Comparison of ENCODE assay signal across 27 mouse cellular contexts in the genomic region with DNA sequence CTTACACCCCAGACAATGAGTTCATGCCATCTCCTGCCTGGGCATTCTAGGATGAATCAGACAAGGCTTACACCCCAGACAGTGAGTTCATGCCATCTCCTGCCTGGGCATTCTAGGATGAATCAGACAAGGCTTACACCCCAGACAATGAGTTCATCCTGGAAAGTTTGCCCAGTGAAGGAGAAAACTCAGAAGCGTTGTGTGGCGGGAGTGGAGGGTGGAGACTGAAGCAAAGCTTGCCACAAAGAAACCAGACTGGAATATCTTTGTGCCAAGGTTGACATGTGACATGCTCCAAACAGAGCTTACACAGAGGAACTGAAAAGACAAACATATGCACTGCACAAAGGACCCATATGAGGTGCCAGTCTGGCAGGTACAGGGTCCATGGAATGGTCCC.
"Had no signal": no experiment of that assay in that cellular context is flagged by ENCODE, and none has a peak within 500 bp of the region (broad histone marks: within the 10 kb centered on the region; RNA-seq: fewer than 3 reads in every experiment).

No protein-coding gene starts in this region.

- H3K9me3 ChIP-seq: heart, embryonic 13.5 days; heart, embryonic 15.5 days; hindbrain, embryonic 10.5 days; hindbrain, embryonic 13.5 days; hindbrain, embryonic 15.5 days; limb, embryonic 10.5 days; limb, embryonic 12.5 days; liver, embryonic 13.5 days; liver, embryonic 15.5 days had no signal

- ATAC-seq: hindbrain, postnatal 0 days; intestine, embryonic 16.5 days had no signal

- H3K4me1 ChIP-seq: heart, embryonic 13.5 days; heart, embryonic 15.5 days; hindbrain, embryonic 10.5 days; hindbrain, embryonic 13.5 days; hindbrain, embryonic 15.5 days; limb, embryonic 10.5 days; liver, embryonic 13.5 days; liver, embryonic 15.5 days had no signal

- H3K9ac ChIP-seq: heart, embryonic 13.5 days; heart, embryonic 15.5 days; hindbrain, embryonic 13.5 days; hindbrain, embryonic 15.5 days; limb, embryonic 12.5 days; liver, embryonic 13.5 days; liver, embryonic 15.5 days had no signal

- H3K4me2 ChIP-seq: heart, embryonic 11.5 days; heart, embryonic 13.5 days; heart, embryonic 15.5 days; hindbrain, embryonic 13.5 days; hindbrain, embryonic 15.5 days; limb, embryonic 12.5 days; liver, embryonic 11.5 days; liver, embryonic 13.5 days; liver, embryonic 15.5 days had no signal

- DNase-seq: gastrocnemius, adult 2 months; gastrocnemius, postnatal 10 days; gastrocnemius, postnatal 25 days; heart, adult 2 months; heart, postnatal 14 days; heart, postnatal 4 days; kidney, adult 11 months; kidney, adult 8-10 months; kidney, postnatal 10 days; kidney, postnatal 25 days; kidney, postnatal 4 days; liver; liver, embryonic 13.5 days had no signal

- H3K27ac ChIP-seq: gastrocnemius, adult 2 months; heart, adult 2 months; heart, embryonic 13.5 days; heart, embryonic 15.5 days; hindbrain, embryonic 10.5 days; hindbrain, embryonic 13.5 days; hindbrain, embryonic 15.5 days; hindbrain, postnatal 0 days; layer of hippocampus, adult 2 months; left cerebral cortex, adult 2 months; limb, embryonic 10.5 days; limb, embryonic 12.5 days; liver, embryonic 13.5 days; liver, embryonic 15.5 days had no signal

- H3K4me3 ChIP-seq: gastrocnemius, adult 2 months; heart, adult 2 months; heart, embryonic 13.5 days; heart, embryonic 15.5 days; hindbrain, embryonic 10.5 days; hindbrain, embryonic 13.5 days; hindbrain, embryonic 15.5 days; layer of hippocampus, adult 2 months; left cerebral cortex, adult 2 months; limb, embryonic 10.5 days; limb, embryonic 12.5 days; liver, embryonic 13.5 days; liver, embryonic 15.5 days had no signal

- H3K36me3 ChIP-seq: heart, embryonic 13.5 days; heart, embryonic 15.5 days; hindbrain, embryonic 10.5 days; hindbrain, embryonic 13.5 days; hindbrain, embryonic 15.5 days; limb, embryonic 10.5 days; limb, embryonic 12.5 days; liver, embryonic 13.5 days; liver, embryonic 15.5 days had no signal

- H3K27me3 ChIP-seq: heart, embryonic 13.5 days; heart, embryonic 15.5 days; hindbrain, embryonic 13.5 days; hindbrain, embryonic 15.5 days; limb, embryonic 12.5 days; liver, embryonic 13.5 days; liver, embryonic 15.5 days had no signal
